Mouse (Mus musculus): ENCODE measurements around the gene Oip5.

GRCm38 (mm10) chr2:119605361-119605973 is 12.8 kb downstream of the Oip5 start:
- TF ChIP-seq ZNF384 (IDR thresholded peaks at IDR 0.05; ENCODE audit: low read depth, low read length), result no peak
- TF ChIP-seq HCFC1 (IDR thresholded peaks at IDR 0.05; ENCODE audit: borderline replicate concordance, insufficient read depth, low read length), result no peak
- TF ChIP-seq MAFK (IDR thresholded peaks at IDR 0.05; ENCODE audit: insufficient read depth, low read depth, low read length), result no peak
- TF ChIP-seq CHD2 (IDR thresholded peaks at IDR 0.05; ENCODE audit: low read depth, low read length), result no peak
